Mouse (Mus musculus) G1E-ER4 (cell line): ENCODE results near the gene Cnga3. TPM values are rescaled to one million over a fixed set of nuclear protein-coding genes. Genes with fewer than 3 reads are reported as not detected.

Experiments used
- GATA1 ChIP-seq: IDR thresholded peaks from one replicate; pipeline ENCODE4 v1.8.0; 2012; ENCODE audit warnings: low read length, inconsistent platforms
- polyA plus RNA-seq: library from polyadenylated mRNA; stranded (reverse); fragments of >175 nt; gene quantifications from 2 replicates; pipeline ENCODE4 v1.2.3, GENCODE M21; 2012

Gene Cnga3
- polyA plus RNA-seq, 1 experiment: not detected

DNA sequence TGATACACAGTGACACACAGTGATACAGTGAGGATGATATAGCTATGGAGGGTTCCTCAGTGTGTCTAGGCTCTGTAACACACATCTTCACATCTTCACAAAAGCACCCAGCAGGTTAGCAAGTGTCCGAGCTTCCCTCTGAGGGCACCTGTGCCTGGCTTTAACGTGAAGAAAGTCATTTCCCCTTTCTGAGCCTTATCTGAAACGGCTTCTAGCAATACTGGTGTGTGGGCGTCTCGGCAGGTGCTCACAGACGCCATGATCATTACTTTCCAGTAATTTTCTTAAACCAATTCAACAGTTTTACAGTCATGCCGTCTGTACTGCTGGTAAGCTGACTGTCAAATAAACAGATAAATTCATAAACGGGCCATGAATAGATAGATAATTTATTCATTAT, 28.0 kb downstream of the Cnga3 start:
- TF ChIP-seq GATA1: no peak

DNA sequence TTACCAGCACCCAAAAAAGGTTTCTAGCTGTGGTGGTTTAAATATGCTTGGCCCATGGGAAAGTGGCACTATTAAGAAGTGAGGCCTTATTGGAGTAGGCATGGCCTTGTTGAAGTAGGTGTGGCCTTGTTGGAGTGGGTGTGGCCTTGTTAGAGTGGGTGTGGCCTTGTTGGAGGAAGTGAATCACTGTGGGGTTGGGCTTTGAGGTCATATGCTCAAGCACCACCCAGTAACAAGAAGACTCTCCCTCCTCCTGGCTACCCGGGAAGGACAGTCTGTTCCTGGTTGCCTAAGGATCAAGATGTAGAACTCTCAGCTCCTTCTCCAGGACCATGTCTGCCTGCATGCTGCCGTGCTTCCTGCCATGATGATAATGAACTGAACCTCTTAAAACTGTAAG, 32.2 kb downstream of the Cnga3 start:
- no peak for TF ChIP-seq GATA1

DNA sequence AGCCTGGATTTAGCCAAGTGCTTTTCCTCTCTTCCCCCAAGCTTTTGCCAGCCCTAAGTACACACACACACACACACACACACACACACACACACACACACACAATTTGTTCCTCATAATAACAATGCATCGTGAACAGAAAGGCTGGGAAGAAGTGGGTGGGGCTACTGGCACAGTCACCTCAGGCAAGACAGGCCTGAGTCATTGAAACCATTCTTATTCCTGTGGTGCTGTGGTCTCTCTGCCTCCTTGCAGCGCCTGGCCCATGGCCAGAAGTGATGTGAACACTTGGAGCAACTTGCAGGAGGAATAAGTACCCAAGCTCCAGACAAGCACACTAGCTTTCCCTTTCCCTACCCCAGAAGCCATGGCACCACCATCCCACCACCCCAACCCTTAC, 34.2 kb downstream of the Cnga3 start:
- no peak for TF ChIP-seq GATA1

DNA sequence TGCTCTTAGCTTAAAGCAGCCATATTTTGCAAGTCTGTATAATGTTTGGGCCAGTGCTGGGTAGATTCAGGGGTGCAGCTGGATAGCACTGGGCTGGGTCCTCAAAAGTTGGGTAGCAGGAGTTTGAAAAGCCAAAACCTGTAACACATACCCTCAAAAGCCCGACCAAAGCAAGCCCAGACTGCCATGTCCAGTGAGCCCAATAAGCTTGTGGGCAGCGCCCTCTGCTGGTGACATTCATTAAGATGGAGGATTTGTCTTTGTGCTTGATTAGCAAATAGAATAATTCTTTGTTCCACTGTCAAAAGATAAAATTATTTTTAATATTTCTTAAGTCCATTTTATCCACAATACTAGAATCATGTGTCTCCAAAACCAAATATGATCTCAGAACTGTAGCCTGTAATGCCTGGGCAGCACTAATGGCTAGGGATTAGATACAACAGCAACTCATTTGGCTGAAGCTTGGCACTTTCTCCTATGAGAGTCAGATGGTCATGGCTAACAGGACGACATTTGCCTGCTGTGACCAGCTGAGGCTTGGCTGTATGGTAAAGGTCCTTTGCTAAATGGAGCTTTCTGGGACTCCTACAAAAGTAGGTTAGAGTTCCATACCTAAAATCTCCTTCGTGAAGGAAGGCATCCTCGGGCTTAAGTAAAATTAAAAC, 36.5 kb downstream of the Cnga3 start:
- TF ChIP-seq GATA1: no peak

DNA sequence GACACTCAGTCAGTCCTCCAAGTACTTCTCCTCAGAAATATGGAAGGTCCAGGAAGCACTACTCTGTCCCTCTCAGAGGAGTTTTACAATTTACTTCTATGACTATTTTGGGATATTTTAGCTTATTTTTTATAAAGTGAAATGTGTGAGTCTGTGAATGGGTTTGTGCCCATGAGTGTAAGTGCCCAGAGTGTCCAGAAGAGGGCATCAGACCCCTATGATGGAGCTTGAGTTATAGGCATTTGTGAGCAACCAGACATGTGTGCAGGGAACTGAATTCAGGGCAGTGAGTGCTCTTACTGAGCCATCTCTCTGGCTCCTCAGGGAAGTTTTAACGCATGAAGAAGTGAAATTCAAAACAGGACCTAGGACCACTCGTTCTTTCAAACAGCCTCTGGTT, 44.2 kb downstream of the Cnga3 start:
- no peak for TF ChIP-seq GATA1

GRCm38 (mm10) chr1:37272464-37272863, 58.2 kb downstream of the Cnga3 start:
- no peak for TF ChIP-seq GATA1

DNA sequence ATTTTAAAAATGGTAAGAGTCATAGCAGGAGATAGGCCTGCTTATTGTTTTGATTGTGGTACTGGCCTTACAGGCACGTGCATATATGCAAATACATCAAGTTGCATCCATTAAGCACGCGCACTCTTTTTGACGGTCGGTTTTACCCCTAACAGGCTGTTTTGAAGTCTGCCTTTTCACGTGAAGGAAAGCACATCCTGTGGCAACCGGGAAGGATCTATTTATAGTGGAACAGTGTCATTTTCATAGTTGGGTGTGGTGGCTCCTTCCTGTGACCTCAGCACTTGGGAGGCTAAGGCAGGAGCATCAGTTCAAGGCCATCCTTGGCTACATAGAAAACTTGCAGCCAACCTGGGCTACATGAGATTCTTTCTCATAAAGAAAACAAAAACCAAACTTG, 72.3 kb downstream of the Cnga3 start:
- no peak for TF ChIP-seq GATA1

- TF ChIP-seq GATA1: no peak
These were observed 73.5 kb downstream of the Cnga3 start for GRCm38 (mm10) chr1:37287748-37288147.

- no peak for TF ChIP-seq GATA1
These were observed 74.1 kb downstream of the Cnga3 start for GRCm38 (mm10) chr1:37288181-37288935.

- no peak for TF ChIP-seq GATA1
These were observed 74.7 kb downstream of the Cnga3 start for GRCm38 (mm10) chr1:37288941-37289340.

DNA sequence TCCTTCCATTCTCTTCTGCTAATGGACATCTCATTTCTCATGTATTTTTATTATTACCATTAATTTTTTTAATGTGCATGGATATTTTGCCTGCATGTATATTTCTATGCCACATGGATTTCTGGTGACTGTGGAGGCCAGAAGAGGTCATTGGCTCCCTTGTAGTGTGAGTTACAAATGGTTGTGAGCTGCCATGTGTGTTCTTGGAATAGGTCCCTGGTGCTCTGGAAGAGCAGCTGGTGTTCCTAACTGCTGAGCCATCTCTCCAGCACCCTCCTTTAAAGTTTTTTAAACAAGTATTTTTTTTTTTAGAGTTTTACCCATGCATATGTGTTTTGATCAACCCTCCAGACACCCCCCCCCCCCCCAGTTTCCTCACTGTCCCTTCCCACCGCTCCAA, 82.2 kb downstream of the Cnga3 start:
- no peak for TF ChIP-seq GATA1

- no peak for TF ChIP-seq GATA1
These were observed 84.7 kb downstream of the Cnga3 start for GRCm38 (mm10) chr1:37298904-37299303.

DNA sequence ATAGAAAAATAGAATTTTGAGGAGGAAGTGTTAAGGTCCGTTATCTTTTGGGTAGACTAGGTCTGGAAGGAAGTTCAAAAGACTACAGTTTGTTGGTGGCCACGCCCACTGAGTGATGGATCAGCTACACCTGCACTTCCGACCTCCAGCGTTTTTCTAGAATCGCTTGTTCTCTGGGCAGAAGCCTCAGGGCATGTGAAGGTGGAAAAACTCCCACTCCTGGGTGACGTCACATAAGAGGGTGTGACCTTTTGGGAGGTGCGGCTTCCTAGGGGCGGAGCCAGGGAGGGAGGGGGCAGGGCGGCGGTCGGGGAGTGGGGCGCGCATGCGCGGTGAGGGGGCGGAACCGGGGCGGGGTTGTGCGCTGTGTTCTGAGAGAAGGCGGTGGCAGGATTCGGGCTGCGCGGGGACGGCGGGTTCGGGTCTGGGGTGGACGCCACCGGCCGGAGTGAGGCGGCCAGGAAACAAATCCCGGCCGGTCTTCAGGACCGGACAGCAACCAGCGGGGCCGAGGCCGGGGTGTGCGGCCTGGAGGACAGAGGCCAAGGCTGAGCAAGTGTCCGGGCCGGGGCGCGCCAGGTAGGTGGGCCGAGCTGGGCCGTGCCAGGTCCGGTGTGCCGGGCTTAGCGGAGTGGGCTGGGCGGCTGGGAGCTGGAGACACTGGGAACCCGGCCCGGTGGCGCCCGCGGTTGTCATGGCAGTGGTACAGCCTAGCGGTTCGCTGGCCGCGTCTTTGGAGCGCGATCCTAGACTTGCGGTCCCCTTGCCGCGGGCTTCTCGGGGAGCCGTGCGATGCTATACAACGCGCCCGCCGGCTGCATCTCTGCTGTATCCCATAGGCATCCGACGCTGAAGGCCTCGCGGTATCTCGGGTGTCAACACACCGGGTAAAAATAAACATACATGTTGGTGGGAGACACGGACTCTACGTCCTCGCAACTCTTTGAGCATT, 85.6 kb downstream of the Cnga3 start, which contains the start of gene Inpp4a:
Gene Inpp4a, plus strand, starts transcription at position 326 of the 952 bp plus-strand sequence.
- no peak for TF ChIP-seq GATA1

- no peak for TF ChIP-seq GATA1
These were observed 86.4 kb downstream of the Cnga3 start for GRCm38 (mm10) chr1:37300650-37301049.

GRCm38 (mm10) chr1:37302801-37303200, 88.6 kb downstream of the Cnga3 start:
- TF ChIP-seq GATA1: no peak
